Mouse (Mus musculus) bone marrow, adult 2 months (tissue): Measurements from ENCODE around the gene Trp53bp1.

ENCODE experiments used
- CTCF ChIP-seq: fragments of 200-500 bp; IDR thresholded peaks from 2 replicates; pipeline ENCODE4 v1.5.1; 2011; ENCODE audit warnings: low read length, control low read depth; ENCODE audit not compliant: control insufficient read depth, insufficient read depth
- POLR2A ChIP-seq: fragments of 200-500 bp; IDR thresholded peaks from 2 replicates; pipeline ENCODE4 v1.6.1; 2011; ENCODE audit warnings: low read depth, mild to moderate bottlenecking, control low read depth, low read length, borderline replicate concordance; ENCODE audit not compliant: control insufficient read depth

- no peak for TF ChIP-seq POLR2A
- TF ChIP-seq CTCF, result no peak
These were observed 43.1 kb downstream of the Trp53bp1 start for GRCm38 (mm10) chr2:121228135-121228534.
